Mouse (Mus musculus) heart, embryonic 16.5 days (tissue): Measurements from ENCODE around the gene Pla1a. TPM values are rescaled to one million over a fixed set of nuclear protein-coding genes. Genes with fewer than 3 reads are reported as not detected.

Source experiments
- ATAC-seq: fragments of 200-750 bp; cut with Nextera tagmentation; replicated peaks from 2 replicates; pipeline ENCODE4 v1.8.0; 2017; ENCODE audit warnings: moderate number of reproducible peaks; ENCODE audit not compliant: insufficient read depth, low FRiP score; ENCODE audit errors: extremely low read depth
- H3K27ac ChIP-seq: fragments of 300-500 bp; sonication (generic); 2 replicates; pipeline ENCODE4 v1.5.1; 2014; ENCODE audit warnings: mild to moderate bottlenecking, low read length, control low read depth, moderate library complexity
- H3K27me3 ChIP-seq: fragments of 300-500 bp; sonication (generic); 2 replicates; pipeline ENCODE4 v1.6.1; 2014; ENCODE audit warnings: low read length, mixed read lengths; ENCODE audit not compliant: control insufficient read depth, insufficient read depth
- H3K36me3 ChIP-seq: fragments of 300-500 bp; sonication (generic); 2 replicates; pipeline ENCODE4 v1.6.1; 2014; ENCODE audit not compliant: control insufficient read depth, insufficient read depth
- H3K4me1 ChIP-seq: fragments of 300-500 bp; sonication (generic); 2 replicates; pipeline ENCODE4 v1.6.1; 2014; ENCODE audit warnings: low read length, mixed read lengths; ENCODE audit not compliant: control insufficient read depth, insufficient read depth
- H3K4me2 ChIP-seq: fragments of 300-500 bp; sonication (generic); 2 replicates; pipeline ENCODE4 v1.6.1; 2014; ENCODE audit warnings: low read depth, mild to moderate bottlenecking, control low read depth, low read length
- H3K4me3 ChIP-seq: fragments of 300-500 bp; sonication (generic); 2 replicates; pipeline ENCODE4 v1.5.1; 2014; ENCODE audit warnings: mild to moderate bottlenecking, control low read depth, low read length
- H3K9ac ChIP-seq: fragments of 300-500 bp; sonication (generic); 2 replicates; pipeline ENCODE4 v1.6.1; 2014; ENCODE audit warnings: low read length, control low read depth
- H3K9me3 ChIP-seq: fragments of 300-500 bp; sonication (generic); replicated peaks from 2 replicates; pipeline ENCODE4 v1.6.1; 2016; ENCODE audit warnings: low read length; ENCODE audit not compliant: control insufficient read depth
- WGBS: fragments of 180-500 bp; shearing (Covaris S2); extraction: QIAGEN DNeasy Blood & Tissue Kit; methylation state at CpG from one replicate; pipeline ENCODE4 v1.1.7; 2014; 5-methylcytosine and 5-hydroxymethylcytosine counted together
- polyA plus RNA-seq: library from polyadenylated mRNA; unstranded; fragments of >200 nt; fragmentation: Nextera tagmentation; extraction: Ambion mirVana; gene quantifications from 2 replicates; pipeline ENCODE4 v1.2.1, GENCODE M21; 2015

Pla1a gene
- polyA plus RNA-seq, 1 experiment from 2014 or later, result 3.6 TPM

DNA sequence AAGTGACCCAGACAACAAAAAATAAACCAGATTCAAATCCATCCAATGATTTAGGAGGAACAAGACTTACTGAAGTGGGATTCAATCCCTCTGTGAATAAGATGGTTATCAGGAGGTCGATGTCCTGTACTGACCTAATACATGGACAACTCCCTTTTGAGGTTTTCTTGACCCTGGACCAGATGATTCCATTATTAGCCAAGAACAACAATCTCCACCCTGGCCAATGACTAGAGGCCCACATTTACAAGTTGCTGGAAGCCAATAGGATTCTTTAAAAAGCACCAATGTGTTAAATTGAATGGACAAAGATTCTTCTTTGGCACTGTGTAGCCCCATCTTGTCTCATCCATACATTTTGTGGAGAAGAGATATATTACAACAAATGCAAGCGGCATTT is 7.6 kb downstream of the Pla1a start:
- ATAC-seq, result no peak
- 77% methylated on average over 2 of the region's 2 CpGs for WGBS
- Histone ChIP-seq H3K4me2 (no peak overlapping the region), H3K36me3 (no peaks in the 10 kb centered on the region), H3K27ac (no peak overlapping the region), H3K4me3 (no peak overlapping the region), H3K9me3 (no peaks in the 10 kb centered on the region), H3K4me1 (no peaks in the 10 kb centered on the region), H3K27me3 (no peaks in the 10 kb centered on the region), H3K9ac (no peak overlapping the region)

DNA sequence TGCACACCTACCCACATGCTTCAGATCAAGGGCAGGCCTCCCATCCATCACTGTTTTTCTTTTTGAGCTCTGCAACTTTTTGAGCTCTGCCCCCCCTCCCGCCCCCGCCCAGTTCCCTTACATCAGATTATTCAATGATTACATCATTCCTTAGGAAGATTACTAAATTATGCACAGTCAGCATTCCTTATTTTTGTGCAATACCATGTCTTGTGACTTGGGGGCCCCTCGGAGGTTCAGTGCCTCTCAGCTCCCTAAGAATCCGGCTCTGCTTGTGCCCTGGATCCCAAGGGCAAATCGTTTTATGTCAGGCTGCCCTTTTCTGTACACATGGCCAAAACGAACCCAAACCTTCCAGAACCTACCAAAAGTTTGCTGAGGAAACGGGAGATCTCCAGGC is 18.0 kb downstream of the Pla1a start:
- ATAC-seq, result no peak
- WGBS, result 75% methylated on average over 7 of the region's 7 CpGs

DNA sequence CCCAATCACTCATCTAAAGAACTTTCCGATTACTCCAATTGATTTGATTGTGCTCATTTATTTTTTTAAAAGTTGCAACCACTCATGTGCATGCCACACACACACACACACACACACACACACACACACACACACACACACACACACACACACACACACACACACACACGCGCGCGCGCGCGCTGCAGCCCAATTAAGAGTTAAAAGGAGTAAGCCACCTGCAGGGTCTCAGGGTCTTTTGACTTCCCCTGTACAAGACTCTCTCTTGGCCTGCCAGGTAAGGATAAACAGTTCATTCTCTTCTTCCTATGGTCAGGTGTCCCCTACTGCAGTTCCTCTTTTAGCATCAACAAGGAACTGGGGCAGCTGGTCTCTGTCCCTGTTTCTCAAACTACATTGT is 24.5 kb downstream of the Pla1a start:
- Histone ChIP-seq H3K9ac (no peak overlapping the region), H3K9me3 (no peaks in the 10 kb centered on the region), H3K4me3 (no peak overlapping the region), H3K27me3 (no peaks in the 10 kb centered on the region), H3K4me1 (peaks cover 2% of the 10 kb centered on the region; the same call in 1 of the 2 replicates), H3K4me2 (no peak overlapping the region), H3K36me3 (no peaks in the 10 kb centered on the region), H3K27ac (no peak overlapping the region)
- 85% methylated on average over 8 of the region's 8 CpGs for WGBS
- no peak for ATAC-seq

More for the DNA sequence above, 18.0 kb downstream of the Pla1a start:
- H3K9me3 ChIP-seq, result no peaks in the 10 kb centered on the region
- no peaks in the 10 kb centered on the region for H3K4me1 ChIP-seq
- H3K9ac ChIP-seq, result no peak overlapping the region
- H3K4me3 ChIP-seq, result no peak overlapping the region
- H3K36me3 ChIP-seq, result no peaks in the 10 kb centered on the region
- no peak overlapping the region for H3K27ac ChIP-seq
- no peak overlapping the region for H3K4me2 ChIP-seq
- H3K27me3 ChIP-seq, result no peaks in the 10 kb centered on the region

DNA sequence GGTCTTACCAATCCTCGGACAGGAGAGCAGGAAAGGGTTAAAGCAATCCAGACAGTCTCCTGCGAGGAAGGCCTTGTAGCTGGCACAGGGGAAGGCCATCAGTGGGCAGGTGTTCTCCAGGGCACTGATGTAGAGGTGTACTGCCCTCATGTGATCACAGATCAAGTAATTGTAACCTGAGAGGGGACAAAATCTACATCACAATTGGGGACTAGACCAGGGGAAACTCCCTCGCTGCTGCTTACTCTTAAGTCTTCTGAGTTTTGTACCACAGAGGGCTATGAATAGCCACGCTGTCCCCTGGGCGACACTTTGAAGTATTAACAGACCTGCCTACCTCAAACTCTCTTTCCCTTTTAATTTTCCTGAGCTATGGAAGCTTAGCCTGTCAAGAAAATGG is 25.4 kb downstream of the Pla1a start:
- 36% methylated on average over 5 of the region's 5 CpGs for WGBS
- H3K9me3 ChIP-seq, result no peaks in the 10 kb centered on the region; the same call in 1 of the 2 replicates
- no peak for ATAC-seq
- peaks cover 2% of the 10 kb centered on the region; the same call in 1 of the 2 replicates for H3K4me1 ChIP-seq
- no peak overlapping the region for H3K4me3 ChIP-seq
- H3K27me3 ChIP-seq, result no peaks in the 10 kb centered on the region
- no peaks in the 10 kb centered on the region for H3K36me3 ChIP-seq
- H3K9ac ChIP-seq, result no peak overlapping the region
- no peak overlapping the region for H3K4me2 ChIP-seq
- no peak overlapping the region for H3K27ac ChIP-seq

DNA sequence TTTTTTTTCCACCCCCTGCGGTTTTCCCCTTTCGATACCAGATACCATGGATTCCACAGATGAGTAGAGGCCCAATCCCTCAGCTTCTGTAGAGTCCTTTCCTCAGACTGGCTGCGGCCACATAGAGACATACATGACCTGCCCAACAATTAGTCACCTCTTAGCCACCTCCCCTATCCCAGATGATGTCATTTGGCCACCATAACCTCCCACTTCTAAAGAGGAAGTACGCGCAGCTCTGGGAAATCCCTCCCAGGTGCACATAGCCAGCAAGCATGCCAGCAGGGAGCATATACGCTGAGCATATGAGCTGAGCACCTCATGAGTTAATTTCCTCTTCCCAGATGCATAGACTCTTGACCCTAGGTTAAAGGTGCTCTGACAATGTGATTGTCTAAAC is 26.2 kb downstream of the Pla1a start:
- Histone ChIP-seq H3K9me3 (no peaks in the 10 kb centered on the region; the same call in 1 of the 2 replicates), H3K27ac (no peak overlapping the region), H3K9ac (no peak overlapping the region), H3K36me3 (no peaks in the 10 kb centered on the region), H3K4me2 (no peak overlapping the region), H3K27me3 (no peaks in the 10 kb centered on the region), H3K4me1 (peaks cover 2% of the 10 kb centered on the region; the same call in 1 of the 2 replicates), H3K4me3 (no peak overlapping the region)
- peak; percentile 23; the same call in 1 of the 2 replicates for ATAC-seq
- WGBS, result 59% methylated on average over 6 of the region's 6 CpGs

DNA sequence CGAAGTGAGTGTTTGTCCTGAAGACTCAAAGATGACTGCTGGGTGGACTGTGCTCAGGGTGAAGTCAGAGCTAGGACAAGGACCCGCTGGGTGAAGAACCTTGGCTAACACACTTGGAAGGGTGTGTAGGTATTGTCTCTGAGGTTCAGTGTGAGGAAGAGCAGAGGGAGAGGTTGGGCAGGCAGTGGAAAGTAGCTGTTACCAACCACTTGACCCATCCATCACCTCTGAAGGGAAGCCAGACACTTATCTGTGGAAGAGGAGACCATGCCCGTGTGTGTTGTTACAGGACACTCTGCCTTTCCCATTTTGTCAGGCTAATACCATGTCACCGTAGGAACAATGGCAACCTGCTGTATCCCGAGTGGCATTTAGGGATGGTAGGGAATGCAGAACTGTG is 26.7 kb downstream of the Pla1a start:
- Histone ChIP-seq H3K4me3 (no peak overlapping the region), H3K4me2 (no peak overlapping the region), H3K27ac (no peak overlapping the region), H3K9me3 (no peaks in the 10 kb centered on the region; the same call in 1 of the 2 replicates), H3K36me3 (no peaks in the 10 kb centered on the region), H3K9ac (no peak overlapping the region), H3K27me3 (no peaks in the 10 kb centered on the region), H3K4me1 (peaks cover 2% of the 10 kb centered on the region; the same call in 1 of the 2 replicates)
- ATAC-seq, result no peak
- 53% methylated on average over 5 of the region's 5 CpGs for WGBS

DNA sequence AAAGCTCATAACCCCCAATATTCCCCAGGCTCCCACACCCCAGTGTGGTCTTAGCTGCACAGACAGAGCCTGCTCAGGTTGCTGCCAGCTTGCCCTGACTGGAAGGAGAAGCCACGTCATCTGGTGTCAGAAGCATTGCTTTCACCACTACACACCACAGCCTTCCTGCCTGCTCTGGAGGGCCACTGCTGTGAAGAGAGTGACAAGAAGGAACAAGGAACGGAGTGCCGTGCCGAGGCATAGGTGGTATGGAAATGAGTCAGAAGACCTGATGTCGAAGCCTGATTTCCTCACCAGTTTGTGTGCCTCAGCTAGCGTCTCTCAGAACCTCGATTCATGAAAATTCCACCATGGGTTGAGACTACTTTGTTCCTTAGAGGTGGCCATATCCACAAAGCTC is 29.3 kb downstream of the Pla1a start:
- no peak overlapping the region for H3K4me3 ChIP-seq
- no peak overlapping the region for H3K27ac ChIP-seq
- no peaks in the 10 kb centered on the region for H3K36me3 ChIP-seq
- H3K4me2 ChIP-seq, result no peak overlapping the region
- WGBS, result 70% methylated on average over 7 of the region's 7 CpGs
- peaks cover 13% of the 10 kb centered on the region for H3K4me1 ChIP-seq
- ATAC-seq, result no peak
- H3K9me3 ChIP-seq, result no peaks in the 10 kb centered on the region; the same call in 1 of the 2 replicates
- H3K9ac ChIP-seq, result no peak overlapping the region
- H3K27me3 ChIP-seq, result no peaks in the 10 kb centered on the region

DNA sequence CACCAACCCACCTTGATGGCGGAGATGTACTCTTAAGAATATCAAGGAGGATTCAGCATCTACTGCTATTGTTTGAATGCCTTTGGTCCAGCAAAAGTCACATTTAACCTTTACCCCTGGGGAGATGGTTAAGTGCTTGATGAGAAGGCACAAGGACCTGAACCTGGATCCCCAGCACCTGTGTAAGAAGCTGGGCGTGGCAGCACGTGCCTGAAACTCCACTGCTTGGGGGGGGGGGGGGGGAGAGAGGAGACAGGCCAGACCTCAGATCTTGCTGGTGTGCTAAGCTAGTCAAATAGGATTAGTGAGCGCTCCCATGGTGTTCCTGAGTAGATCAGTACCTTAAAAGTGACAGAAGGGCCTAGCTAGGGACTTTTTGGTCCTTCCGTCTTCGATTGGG is 31.5 kb downstream of the Pla1a start:
- Histone ChIP-seq H3K9me3 (no peaks in the 10 kb centered on the region; the same call in 1 of the 2 replicates), H3K27ac (no peak overlapping the region), H3K27me3 (no peaks in the 10 kb centered on the region), H3K4me3 (no peak overlapping the region), H3K4me2 (no peak overlapping the region), H3K9ac (no peak overlapping the region), H3K4me1 (peaks cover 13% of the 10 kb centered on the region), H3K36me3 (no peaks in the 10 kb centered on the region)
- no peak for ATAC-seq
- WGBS, result 75% methylated on average over 6 of the region's 6 CpGs

DNA sequence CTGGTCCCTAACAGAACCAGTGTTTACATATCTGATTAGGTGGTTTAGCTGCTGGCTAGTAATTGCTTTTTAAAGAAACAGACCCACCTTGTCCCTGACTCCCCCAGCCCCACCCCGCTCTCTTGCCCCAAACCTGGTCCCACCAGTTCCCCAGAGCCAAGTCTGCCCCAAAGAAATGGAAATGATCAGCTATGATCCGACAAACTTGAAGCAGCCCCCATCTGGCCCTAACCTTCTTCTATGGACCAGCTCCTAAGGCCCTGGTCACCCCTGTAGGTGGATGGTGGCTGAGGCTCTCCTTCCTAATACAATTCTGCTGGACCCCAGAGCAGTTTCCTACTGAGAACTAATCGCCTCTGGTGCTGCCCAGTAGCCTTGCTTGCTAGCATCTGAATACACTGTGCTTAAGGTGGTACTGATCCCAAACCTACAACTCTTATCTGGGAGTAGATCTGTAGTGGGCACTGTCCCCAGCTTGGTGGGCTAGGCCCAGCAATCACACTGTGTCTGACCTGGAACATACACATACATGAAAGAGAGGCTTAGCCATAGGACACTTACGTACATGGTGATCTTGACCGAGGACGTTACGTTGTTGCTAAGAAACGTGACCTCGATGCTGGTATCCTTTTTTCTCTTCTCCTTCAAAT is 32.5 kb downstream of the Pla1a start:
- H3K36me3 ChIP-seq, result no peaks in the 10 kb centered on the region
- H3K9me3 ChIP-seq, result no peaks in the 10 kb centered on the region; the same call in 1 of the 2 replicates
- H3K4me1 ChIP-seq, result peaks cover 24% of the 10 kb centered on the region
- H3K4me3 ChIP-seq, result peak overlapping the region; percentile 32
- WGBS, result 78% methylated on average over 9 of the region's 9 CpGs
- no peaks in the 10 kb centered on the region for H3K27me3 ChIP-seq
- peak overlapping the region; percentile 59 for H3K4me2 ChIP-seq
- no peak for ATAC-seq
- H3K27ac ChIP-seq, result no peak overlapping the region
- H3K9ac ChIP-seq, result peak overlapping the region; percentile 59
